Mouse (Mus musculus) frontal cortex, adult (tissue): ENCODE data around the gene Aldh3b1.

Experiments used
- ATAC-seq: cut with Nextera tagmentation; 2 replicates; pipeline ENCODE4 v1.9.2; 2017; ENCODE audit warnings: mild to moderate bottlenecking, moderate library complexity, mixed read lengths; ENCODE audit not compliant: low TSS enrichment

Gene Aldh3b1

DNA sequence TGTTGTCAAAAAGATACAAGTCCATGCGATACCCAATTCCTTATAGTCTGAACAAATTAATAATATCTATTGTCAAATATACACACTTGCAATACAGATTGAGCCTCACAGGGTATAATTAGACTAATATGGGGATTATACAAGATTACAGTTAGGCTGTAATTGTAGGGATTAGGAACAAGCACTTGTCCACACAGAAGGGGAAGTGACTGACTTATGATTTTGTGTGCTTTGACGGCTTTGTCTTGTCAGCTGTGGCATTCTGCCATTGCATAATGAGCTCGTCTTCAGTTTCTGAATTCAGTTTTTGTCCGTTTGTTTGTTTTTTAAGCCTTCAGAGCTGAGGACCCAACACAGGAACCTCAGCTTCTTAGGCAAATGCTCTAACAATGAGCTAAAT lies 47.4 kb downstream of the Aldh3b1 start:
- no peak for ATAC-seq

DNA sequence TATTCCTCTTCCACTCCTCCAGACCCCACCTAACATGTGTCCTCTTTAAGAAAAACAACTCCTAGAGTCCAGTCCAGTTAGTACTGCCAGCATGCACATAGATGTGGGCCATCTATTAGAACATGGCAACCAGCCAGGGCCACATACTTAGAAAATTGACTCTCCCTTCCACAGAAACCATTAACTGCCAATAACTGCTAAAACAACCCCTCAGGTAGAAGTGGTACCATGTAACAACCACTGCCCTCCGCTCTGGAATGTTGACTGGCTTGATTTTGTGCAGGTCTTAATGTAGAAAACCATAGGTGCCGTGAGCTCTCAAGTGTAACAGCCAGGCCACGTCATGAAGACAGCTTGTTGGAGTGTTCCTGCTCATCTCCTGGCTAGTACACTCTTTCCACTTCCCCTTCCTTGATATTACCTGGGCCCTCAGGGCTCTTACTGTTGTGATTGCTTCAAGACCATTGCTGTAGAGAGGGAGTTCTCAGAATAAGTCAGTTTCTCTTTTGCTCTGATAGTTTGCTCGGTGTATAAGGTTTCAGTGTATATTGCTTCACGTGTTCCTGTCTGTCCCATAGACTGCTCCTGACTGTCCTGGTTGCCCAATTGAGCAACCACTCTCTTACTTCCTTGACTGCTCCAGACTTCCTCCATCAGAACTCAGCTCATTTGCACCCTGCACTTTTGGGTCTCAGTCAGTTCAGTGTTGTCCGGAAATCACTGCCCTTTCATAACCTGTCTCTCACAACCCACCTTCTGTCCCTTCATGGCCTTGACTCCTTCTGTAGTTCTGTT lies 49.4 kb downstream of the Aldh3b1 start:
- ATAC-seq: no peak

DNA sequence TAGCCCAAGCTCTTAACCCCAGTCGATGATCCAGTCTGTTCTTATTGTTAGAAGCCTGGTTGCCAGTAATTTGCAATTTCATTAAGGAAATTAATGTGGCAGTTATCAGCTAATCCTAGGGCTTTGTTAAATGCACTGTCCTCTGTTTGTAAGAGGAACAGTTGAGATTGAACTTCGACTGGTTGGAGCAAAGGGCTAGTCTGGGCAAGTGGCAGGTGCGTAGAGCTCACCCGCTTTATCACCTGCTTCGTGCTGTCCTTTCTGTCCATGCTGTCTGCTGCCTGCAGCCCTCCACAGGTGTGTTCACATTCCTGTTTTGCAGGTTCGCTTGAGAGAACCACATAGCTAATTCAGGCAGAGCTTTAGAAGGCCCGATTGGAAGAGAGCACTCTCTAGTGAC lies 54.6 kb downstream of the Aldh3b1 start:
- ATAC-seq: no peak

DNA sequence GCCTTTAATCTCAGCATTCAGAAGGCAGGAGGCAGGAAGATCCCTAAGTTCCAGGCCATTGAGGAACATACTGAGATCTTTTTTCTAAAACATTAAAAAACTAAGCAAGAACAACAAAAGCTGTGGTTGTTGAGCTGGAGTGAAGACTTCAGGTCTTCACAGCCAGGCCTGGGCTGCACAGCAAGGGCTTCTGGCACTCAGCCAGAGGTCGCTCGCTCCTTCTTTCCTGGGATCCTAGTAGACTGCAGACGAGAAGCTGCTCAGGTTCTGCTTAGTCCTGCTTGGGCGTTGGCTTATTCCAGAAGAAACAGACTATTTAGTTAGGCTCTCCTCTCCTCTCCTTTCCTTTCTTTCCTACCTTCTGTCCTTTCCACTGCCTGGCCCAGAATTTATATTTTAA lies 57.2 kb downstream of the Aldh3b1 start:
- ATAC-seq: no peak

DNA sequence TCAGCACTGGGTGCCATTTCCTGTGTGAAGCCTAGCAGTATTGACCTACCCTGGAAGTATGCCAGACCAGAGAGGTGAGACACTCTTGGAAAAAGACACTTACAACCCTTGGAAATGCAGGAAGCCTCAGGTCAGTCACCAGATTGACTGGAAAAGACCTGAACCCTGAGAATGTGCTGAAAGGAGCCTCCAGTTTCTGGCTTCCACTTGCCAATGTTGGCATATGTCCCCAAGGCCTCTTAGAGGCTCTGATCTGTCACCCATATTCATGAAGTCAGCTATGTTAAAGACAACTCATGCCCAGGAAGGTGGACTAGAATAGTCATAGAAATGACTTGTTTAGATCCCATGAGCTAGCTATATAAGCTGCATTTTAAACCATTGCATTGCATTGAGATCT lies 58.1 kb downstream of the Aldh3b1 start:
- ATAC-seq: no peak

DNA sequence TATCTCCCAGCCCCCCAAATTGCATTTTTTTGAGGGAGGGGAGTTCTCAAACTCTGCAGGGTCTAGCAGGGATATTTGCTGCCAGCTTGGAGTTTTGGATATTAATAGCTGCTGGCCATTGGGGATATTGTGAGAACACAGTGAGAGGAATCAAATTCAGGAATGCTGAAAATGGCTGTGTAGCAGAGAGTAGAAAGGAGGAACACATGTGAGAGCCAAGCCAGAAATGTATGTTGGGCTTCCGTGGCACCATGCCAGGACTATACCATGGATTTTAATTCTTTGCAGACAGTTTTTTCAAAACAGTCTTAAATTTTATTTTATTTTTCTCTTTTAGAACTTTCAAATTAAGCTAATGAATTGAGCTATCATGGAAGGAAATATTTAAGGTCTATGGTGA lies 61.3 kb downstream of the Aldh3b1 start:
- ATAC-seq: no peak

DNA sequence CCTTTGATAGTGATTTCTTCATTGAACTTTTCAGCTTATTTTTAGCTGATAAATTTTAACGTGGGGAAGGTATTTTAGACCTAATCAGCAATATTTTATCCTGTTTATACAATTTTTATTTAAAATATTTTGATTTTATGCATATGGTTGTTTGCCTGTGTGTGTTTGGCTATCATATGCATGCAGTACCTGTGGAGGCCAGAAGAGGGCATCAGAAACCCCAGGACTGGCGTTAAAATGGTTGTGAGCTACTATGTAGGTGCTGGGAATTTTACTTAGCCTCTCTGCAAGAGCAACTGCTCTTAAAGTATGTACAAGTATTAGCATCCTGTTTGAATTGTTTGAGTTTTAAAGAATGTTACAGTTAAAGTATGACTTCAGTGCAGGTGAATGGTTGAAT lies 64.6 kb downstream of the Aldh3b1 start:
- ATAC-seq: no peak
